Mouse (Mus musculus) olfactory bulb, adult 2 months (tissue): Measurements from ENCODE around the gene Rrp7a. TPM values are rescaled to one million over a fixed set of nuclear protein-coding genes. Genes with fewer than 3 reads are reported as not detected.

Experiments
- H3K27ac ChIP-seq: fragments of 200-500 bp; 2 replicates; pipeline ENCODE4 v1.5.1; 2012; ENCODE audit warnings: low read depth, low read length; ENCODE audit not compliant: insufficient read depth
- H3K4me1 ChIP-seq: fragments of 200-500 bp; 2 replicates; pipeline ENCODE4 v1.6.1; 2012; ENCODE audit warnings: low read length; ENCODE audit not compliant: control insufficient read depth, insufficient read depth
- H3K4me3 ChIP-seq: fragments of 200-500 bp; 2 replicates; pipeline ENCODE4 v1.5.1; 2012; ENCODE audit warnings: mild to moderate bottlenecking, low read depth, low read length, moderate library complexity; ENCODE audit not compliant: insufficient read depth
- CTCF ChIP-seq: fragments of 200-500 bp; IDR thresholded peaks from 2 replicates; pipeline ENCODE4 v1.5.1; 2012; ENCODE audit warnings: low read depth, mild to moderate bottlenecking, low read length, moderate library complexity; ENCODE audit not compliant: insufficient read depth
- POLR2A ChIP-seq: fragments of 200-500 bp; IDR thresholded peaks from 2 replicates; pipeline ENCODE4 v1.6.1; 2012; ENCODE audit warnings: mild to moderate bottlenecking, low read depth, low read length, moderate library complexity; ENCODE audit not compliant: insufficient read depth
- WGBS: fragments of 180-500 bp; shearing (Covaris S2); methylation state at CpG from one replicate; pipeline ENCODE4 v1.1.7; 2018; 5-methylcytosine and 5-hydroxymethylcytosine counted together
- polyA plus RNA-seq: library from polyadenylated mRNA; stranded (reverse); fragments of >200 nt; gene quantifications from 2 replicates; pipeline ENCODE4 v1.2.4, GENCODE M21; 2012; ENCODE audit warnings: low replicate concordance; ENCODE audit not compliant: missing spikeins, insufficient read depth, insufficient read length

The Rrp7a gene
- polyA plus RNA-seq, 1 experiment, result not detected

DNA sequence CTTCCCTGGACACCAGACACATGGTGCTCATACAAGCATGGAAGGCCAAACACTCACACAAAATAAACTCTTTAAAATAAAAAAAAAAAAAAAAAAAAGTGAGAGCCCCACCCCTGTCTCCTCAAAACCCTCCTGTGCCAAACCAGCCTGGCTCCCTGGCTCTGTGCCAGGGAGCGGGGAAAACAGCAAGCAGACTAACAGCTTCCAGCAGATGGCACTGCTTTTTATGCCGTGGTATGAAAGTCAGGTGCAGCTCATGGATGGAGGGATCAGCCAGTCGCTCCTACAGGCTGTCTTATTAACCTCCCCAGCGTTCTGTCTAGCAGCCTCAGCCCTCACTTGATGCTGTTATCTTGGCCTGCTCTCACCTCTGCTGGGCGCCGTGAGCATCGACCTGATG, 4.2 kb downstream of the Rrp7a start:
- 42% methylated on average over 7 of the region's 7 CpGs for WGBS
- TF ChIP-seq CTCF (no peak), POLR2A (no peak)

DNA sequence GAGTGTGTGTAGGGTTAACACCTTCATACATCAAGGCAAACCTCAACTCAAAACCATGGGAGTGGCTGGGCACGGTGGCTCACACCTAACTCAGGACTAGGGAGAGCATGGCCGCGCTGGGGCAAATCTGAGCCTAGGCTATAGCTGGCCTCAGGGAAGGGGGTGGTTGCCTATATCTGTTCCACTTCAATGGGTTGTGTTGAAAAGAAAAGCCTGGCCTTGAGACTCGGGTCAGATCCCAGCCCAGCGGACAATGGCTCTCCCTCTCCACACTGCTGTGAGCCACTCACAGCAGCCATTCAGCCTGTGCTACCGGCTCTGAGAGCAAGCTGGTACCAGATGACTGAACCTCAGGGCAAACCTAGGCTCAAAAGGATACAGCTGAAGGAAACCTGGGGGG, 7.5 kb downstream of the Rrp7a start:
- TF ChIP-seq CTCF (no peak), POLR2A (no peak)
- H3K27ac ChIP-seq, result no peak overlapping the region
- 57% methylated on average over 6 of the region's 6 CpGs for WGBS
- H3K4me3 ChIP-seq, result no peak overlapping the region
- H3K4me1 ChIP-seq, result peaks cover 11% of the 10 kb centered on the region

More for the DNA sequence above, 4.2 kb downstream of the Rrp7a start:
- H3K4me1 ChIP-seq, result peaks cover 14% of the 10 kb centered on the region
- H3K27ac ChIP-seq, result no peak overlapping the region
- no peak overlapping the region for H3K4me3 ChIP-seq

DNA sequence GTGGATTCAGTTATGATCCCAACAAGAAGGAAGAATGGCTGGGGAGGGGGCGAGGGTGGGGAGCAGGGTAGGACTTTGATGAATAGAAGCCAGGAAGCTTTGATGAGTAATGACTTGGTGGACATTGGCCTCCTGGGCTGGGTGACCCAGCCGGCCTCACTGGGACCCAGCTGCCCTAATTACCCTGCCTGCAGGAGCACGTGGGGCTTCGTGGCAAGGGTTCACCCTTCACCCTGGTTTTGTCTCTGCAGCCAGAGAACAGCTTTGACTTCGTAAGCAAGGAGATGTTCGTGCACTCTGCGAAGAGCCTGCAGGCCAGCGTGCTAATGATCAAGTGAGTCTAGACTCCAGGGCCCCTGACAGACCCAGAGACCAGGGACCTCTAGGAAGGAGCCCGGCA, 8.5 kb downstream of the Rrp7a start:
- 78% methylated on average over 9 of the region's 9 CpGs for WGBS
- Histone ChIP-seq H3K4me3 (no peak overlapping the region), H3K27ac (no peak overlapping the region), H3K4me1 (peaks cover 11% of the 10 kb centered on the region)
- TF ChIP-seq CTCF, result no peak
- no peak for TF ChIP-seq POLR2A

DNA sequence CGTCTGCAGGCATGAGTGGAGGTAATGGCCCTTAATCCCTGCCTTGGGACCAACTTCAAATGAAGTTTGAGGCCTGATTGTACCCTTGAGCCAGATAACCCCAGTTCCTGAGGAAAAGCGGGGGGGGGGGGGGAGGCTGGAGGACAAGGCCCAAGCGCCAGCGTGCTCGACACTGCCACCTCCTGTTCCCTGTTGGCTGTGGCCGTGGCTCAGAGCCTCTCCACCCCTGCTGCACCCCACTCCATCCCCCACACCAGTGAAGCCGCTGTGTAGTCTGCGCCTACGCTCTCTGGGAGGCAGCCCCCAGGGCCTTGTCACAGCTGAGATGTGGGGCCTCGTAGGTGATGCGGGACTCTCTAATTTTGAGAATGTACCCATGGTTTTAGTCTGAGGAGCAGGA, 9.7 kb downstream of the Rrp7a start:
- H3K4me3 ChIP-seq, result no peak overlapping the region
- TF ChIP-seq CTCF (peak; percentile 74), POLR2A (no peak)
- H3K4me1 ChIP-seq, result peaks cover 5% of the 10 kb centered on the region
- 8% methylated on average over 11 of the region's 11 CpGs for WGBS
- no peak overlapping the region for H3K27ac ChIP-seq

DNA sequence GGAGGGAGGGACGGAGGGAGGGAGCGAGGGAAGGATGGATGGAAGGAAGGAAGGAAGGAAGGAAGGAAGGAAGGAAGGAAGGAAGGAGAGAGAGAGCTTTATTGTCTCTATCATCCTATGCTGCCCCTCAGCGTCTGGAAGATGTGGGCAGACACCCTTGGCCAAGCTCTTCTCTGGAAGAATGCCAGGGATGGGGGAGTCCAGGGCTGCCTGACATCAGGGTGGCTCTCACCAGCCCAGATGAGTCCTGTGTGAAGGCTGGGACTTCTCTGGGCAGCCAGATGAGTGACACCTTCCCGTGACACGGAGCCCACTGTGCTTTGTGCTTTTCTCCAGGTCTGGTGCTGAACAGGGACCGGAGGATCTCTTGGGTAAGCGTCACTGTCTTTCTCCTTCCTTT, 10.7 kb downstream of the Rrp7a start:
- no peak overlapping the region for H3K27ac ChIP-seq
- WGBS, result 87% methylated on average over 7 of the region's 7 CpGs
- TF ChIP-seq POLR2A, result no peak
- no peak for TF ChIP-seq CTCF
- no peak overlapping the region for H3K4me3 ChIP-seq
- H3K4me1 ChIP-seq, result peaks cover 5% of the 10 kb centered on the region

DNA sequence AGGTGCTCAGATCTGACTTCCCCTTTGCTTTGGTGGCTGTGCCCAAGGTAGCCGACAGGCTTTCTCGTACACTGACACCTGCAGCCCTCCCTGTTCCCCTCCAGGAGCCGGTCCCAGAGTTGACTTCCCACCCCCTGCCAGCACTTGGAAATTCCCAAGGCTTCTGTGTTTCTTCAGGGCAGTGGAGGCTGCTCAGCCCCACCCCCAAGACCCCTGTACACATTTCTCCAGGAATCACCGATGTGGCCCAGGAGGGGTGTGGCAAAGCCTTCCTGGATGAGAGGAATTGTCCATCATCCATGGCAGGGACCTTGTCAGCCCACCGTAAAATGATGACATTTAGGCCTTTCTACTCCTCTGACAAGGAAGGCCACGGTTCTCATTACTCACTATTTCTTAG, 11.3 kb downstream of the Rrp7a start:
- TF ChIP-seq CTCF (no peak), POLR2A (no peak)
- Histone ChIP-seq H3K27ac (no peak overlapping the region), H3K4me1 (peaks cover 5% of the 10 kb centered on the region), H3K4me3 (no peak overlapping the region)
- WGBS, result 76% methylated on average over 6 of the region's 6 CpGs

DNA sequence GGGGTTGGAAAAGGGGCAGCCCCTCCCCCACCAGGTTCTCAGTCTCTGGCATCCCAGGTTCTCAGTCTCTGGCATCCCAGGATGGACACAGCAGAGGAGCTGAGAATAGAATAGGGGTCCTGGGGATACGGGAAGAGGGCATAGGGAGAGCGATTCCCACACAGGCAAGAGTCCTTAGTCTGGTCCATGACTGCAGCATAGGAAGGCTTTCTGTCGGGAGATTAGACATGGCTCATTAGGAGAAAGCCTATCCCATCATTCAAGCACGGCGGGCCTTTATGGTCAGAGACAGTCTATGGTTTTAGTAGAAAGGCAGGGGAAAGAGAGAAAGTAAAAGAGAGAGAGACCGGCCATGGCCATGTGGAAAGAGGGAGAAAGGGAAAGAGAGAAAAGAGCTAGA, 14.8 kb downstream of the Rrp7a start:
- WGBS, result 70% methylated on average over 6 of the region's 6 CpGs
- peaks cover 2% of the 10 kb centered on the region for H3K4me1 ChIP-seq
- TF ChIP-seq POLR2A (no peak), CTCF (no peak)
- H3K27ac ChIP-seq, result no peak overlapping the region
- H3K4me3 ChIP-seq, result no peak overlapping the region

DNA sequence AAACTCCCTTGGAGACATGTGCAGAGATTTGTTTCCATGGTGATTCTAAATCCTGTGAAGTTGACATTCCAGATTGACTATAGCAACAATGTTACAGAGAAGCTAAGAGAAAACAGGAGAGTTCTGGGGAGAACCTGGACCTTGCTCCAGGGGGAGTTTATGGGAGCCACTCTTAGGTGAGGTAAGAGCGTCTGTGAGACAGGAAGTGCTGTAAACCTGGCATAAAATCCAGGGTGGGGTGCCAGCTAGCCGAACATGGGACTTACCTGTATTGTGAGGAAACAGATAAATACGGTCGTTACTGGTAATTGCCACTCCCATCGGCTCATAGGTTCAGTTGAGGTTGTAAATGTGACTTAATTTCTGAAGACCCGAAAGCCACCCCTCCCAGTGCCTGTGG, 16.2 kb downstream of the Rrp7a start:
- WGBS, result 84% methylated on average over 6 of the region's 6 CpGs
- no peak overlapping the region for H3K27ac ChIP-seq
- H3K4me3 ChIP-seq, result no peak overlapping the region
- H3K4me1 ChIP-seq, result peaks cover 4% of the 10 kb centered on the region; the same call in 1 of the 2 replicates
- no peak for TF ChIP-seq POLR2A
- no peak for TF ChIP-seq CTCF

DNA sequence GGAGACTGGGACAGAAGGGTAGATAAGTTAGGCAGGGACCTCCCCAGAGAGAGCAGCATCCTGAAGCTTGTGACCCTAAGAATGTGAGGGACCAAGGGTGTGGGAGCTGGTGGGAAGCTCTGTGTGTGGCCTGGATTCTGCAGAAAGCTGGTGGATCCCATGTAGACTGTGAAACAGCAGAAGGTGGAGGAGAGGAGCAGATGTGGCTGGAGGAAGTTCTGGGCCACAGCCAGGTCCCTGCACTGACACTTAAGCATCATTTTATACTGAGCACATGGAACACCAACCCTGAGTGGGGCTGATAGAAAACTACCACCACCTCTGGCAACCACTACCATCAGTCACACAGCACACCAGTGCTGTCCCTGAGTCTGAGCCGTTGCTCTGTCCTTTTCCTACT, 19.5 kb downstream of the Rrp7a start:
- TF ChIP-seq CTCF (no peak), POLR2A (no peak)
- 60% methylated on average over 1 of the region's 1 CpGs for WGBS
- Histone ChIP-seq H3K4me3 (no peak overlapping the region), H3K4me1 (peaks cover 14% of the 10 kb centered on the region), H3K27ac (no peak overlapping the region)

DNA sequence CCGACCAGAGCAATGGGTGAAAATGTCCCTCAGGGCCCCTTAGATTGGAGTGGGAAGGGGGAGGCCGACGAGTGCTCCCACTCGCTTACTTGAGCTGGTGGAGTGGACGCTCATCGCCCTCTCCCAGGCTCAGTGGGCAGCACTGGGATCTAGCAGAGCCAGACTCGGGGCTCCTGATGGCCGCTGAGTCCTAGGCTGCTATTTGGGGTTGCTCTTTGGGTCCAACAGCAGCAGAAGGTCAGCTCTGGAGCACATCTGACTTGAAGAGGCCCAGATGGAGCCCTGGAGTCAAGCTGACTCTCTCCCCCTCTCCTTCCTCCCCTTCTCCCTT, 22.3 kb downstream of the Rrp7a start:
- Histone ChIP-seq H3K4me1 (peaks cover 14% of the 10 kb centered on the region), H3K27ac (no peak overlapping the region), H3K4me3 (peak overlapping the region; percentile 43)
- TF ChIP-seq CTCF (no peak), POLR2A (no peak)
- WGBS, result 25% methylated on average over 8 of the region's 8 CpGs
